Mouse (Mus musculus) testis, postnatal 14 days (tissue): ENCODE measurements around the gene Rimbp2.
"Not testable (repeated sequence)": the region's sequence is repeated elsewhere in the genome, so short reads cannot be mapped to it uniquely, and the experiment has no call there.

Source experiments
- DNase-seq: peaks from one replicate; pipeline ENCODE4 v3.0.0; 2021; ENCODE audit warnings: low spot score

The Rimbp2 gene

DNA sequence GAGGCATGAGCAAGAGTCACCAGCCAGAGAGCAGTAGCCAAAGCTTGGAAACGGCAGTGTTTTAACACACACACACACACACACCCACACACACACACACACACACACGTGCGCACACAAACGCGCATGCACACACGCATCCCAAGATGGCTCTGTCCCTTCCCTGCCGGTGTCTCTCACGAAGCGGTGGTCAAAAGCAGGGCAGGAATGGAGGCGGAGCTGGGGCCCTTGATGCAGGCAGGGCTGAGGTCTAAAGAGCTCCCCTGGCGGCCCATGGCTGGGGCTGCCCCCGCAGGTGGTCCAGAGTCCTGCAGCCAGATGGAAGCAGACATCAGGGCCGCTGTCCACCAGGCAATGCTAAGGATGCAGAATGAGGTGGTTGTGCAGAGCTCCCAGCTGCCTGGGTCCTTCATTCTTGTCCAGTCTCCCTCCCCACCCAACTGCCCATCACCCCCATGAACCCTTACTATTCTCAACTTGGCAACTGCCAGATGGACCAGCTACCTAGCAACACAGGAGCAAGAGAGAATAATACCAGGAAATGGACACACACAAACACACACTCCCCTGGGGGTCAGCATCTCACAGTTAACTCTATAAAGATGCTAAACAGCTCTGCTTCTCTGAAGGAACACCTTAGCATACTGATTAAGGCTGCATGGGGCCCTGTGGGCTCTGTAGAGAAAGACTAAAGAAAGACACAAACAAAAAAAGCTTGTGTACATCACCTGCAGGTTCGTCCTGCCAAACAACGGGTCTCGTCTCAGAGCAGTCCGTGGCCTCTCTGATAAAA is at the start of gene Rimbp2:
Gene Rimbp2 (minus strand): TSS at position 209 of the 793 bp plus-strand sequence.
- no peak for DNase-seq

DNA sequence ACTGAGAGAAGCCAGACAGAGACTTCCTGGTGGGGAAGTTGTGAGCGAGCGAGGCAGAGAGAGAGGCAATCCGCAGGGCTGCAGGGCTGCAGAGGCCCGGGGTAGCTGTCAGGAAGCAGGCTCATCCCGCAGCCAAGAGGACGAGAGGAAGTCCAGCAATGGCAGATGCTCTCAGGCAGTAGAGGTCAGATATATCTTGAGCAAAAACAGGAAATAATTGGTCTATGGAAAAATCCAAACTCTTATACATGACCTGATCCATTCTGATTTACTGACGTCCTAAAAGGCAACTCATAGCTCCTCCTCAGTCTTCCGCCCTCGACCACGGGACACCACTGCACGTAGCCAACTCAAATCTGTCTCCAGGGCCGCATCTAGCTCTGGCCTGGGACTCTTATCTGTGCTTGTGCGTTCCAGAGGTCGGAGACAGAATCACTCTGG is 49.3 kb upstream of the Rimbp2 start:
- DNase-seq, result no peak

DNA sequence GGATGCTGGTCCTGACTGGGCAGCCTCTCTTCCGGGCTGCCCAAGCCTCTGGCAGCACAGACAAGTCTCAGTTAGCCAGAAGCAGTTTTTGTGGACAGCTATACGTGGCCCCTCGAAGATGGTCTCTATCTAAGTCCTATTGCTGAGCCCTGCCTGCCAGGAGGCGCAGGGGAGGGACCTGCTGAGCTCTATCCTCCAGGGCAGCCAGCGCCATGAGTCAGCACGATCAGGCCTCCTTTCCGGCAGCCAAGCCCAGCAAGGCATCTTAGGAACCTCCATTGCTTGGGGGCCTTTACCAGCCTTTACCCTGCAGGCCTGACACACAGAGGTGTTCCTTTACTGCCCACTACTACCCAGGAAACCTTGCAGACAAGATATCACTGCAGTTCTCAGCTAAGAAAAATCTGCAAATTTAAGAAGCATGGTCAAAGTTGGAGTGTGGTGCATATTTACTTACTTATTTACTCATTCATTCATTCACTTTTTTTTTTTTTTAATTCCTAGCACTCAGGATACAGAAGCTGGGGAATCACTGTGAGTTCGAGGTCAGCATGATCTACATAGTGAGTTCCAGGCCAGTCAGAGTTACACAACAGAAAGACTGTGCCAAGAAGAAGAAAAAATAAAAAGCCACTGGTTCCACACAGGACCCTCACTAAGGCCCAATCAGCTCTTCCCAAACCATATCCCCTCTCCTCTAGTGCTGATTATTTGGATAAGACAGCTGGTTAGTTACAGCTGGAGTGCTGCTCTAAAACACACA is 47.6 kb upstream of the Rimbp2 start:
- DNase-seq, result no peak

GRCm38 (mm10) chr5:128987141-128987954 is 34.1 kb upstream of the Rimbp2 start:
- no peak for DNase-seq

GRCm38 (mm10) chr5:128985946-128986345 is 32.7 kb upstream of the Rimbp2 start:
- no peak for DNase-seq

DNA sequence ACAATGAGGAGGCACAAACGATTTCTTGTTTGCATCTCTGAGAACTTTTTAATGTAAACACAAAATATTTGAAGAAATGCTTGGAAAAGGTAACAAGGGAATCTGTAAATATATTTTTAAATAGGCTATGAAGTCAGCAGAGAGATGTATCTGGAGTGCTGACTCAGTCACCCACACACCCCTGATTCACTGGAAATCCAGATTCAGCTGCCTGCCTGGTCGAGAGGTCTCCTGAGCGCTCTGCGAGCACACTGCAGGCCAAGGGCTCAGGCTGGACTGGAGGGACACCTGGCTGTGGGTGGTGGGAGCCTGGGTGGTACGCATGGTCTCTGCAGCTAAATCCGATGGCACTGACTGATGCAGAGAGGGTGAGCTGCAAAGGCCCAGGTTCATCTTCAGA is 31.2 kb upstream of the Rimbp2 start:
- DNase-seq, result no peak

DNA sequence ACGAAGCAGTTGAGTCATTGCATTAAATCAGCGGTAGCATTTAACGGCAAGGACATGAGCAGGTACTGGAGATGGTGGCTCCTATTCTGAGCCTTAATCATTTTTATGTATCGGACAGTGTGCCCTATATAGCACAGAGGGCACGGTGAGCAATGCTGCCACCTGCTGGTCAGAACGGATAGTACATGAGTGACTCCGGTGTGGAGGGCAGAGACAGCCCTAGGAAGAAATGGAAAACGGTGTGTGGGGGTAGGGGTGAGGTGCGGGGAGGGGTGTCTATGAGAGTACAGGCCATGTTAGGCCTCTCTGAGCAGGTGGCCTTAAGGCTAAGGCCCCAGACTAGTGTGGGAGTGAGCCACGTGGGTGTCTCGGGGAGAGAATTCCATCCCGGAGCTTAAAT is 28.3 kb upstream of the Rimbp2 start:
- DNase-seq, result peak; percentile 61

- no peak for DNase-seq
Observed at GRCm38 (mm10) chr5:128980857-128981256, 27.6 kb upstream of the Rimbp2 start.

DNA sequence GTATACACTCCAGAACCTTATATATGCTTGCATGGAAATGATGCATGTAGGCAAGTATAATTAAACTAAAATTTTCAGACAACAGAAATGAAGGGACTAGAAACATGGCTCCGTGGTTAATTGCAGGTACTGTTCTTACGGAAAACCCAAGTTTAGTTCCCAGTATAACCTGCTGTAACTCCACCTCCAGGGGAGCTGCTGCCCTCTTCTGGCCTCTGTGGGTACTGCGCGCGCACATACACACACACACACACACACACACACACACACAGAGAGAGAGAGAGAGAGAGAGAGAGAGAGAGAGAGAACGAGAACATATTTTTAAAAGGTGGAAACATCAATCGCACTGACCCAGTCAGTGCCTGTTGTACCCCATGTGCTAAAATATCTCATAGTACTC is 25.7 kb upstream of the Rimbp2 start:
- no peak for DNase-seq

DNA sequence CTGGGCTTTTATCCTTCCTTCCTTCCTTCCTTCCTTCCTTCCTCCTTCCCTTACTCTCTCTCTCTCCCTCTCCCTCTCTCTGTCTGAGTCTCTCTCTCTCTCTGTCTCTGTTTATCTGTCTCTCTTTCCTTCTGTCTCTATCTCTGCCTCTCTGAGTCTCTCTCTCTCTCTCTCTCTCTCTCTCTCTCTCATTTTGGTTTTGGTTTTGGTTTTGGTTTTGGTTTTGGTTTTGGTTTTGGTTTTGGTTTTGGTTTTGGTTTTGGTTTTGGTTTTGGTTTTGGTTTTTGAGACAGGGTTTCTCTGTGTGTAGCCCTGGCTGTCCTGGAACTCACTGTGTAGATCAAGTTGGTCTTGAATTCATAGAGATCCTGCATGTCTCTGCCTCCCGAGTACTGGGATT is 24.2 kb upstream of the Rimbp2 start:
- not testable (repeated sequence) for DNase-seq

GRCm38 (mm10) chr5:128976266-128976665 is 23.0 kb upstream of the Rimbp2 start:
- no peak for DNase-seq

- DNase-seq, result peak; percentile 44
Observed at GRCm38 (mm10) chr5:128971298-128971697, 18.0 kb upstream of the Rimbp2 start.

GRCm38 (mm10) chr5:128970878-128971277 is 17.6 kb upstream of the Rimbp2 start:
- DNase-seq, result no peak

GRCm38 (mm10) chr5:128964353-128964752 is 11.1 kb upstream of the Rimbp2 start:
- no peak for DNase-seq

DNA sequence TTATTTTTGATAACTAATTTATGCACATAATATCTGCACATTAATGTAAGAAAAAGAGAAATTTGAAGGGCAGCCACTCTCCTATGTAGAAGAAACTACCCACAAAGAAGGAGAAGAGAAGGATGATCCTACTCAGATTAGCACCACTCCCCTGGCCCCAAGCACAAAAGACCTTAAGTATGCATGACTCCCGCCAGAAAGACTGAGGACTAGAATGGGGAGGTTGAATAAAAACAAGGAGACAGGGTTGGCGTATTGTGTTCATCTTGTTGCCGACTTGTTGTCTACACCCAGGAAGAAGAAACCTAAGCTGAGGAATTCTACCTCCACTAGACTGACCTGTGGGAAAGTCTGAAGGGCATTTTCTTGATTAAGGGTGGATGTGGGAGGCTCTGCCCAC is 5.6 kb upstream of the Rimbp2 start:
- no peak for DNase-seq

DNA sequence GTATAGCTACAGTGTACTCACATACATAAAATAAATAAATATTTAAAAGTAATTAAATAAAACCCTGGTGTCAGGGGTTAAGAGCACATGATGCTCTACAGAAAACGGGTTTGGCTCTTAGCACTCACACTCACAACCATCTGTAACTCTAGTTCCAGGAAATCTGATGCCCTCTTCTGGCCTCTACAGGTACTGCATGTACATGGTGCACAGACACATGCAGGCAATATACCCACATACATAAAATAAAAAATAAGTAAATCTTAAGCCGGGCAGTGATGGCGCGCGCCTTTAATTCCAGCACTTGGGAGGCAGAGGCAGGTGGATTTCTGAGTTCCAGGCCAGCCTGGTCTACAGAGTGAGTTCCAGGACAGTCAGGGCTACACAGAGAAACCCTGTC is 1.1 kb upstream of the Rimbp2 start:
- not testable (repeated sequence) for DNase-seq

- DNase-seq, result no peak
Observed at GRCm38 (mm10) chr5:128952291-128953195, 743 bp downstream of the Rimbp2 start.

GRCm38 (mm10) chr5:128951472-128951871 is 1.8 kb downstream of the Rimbp2 start:
- DNase-seq, result no peak

DNA sequence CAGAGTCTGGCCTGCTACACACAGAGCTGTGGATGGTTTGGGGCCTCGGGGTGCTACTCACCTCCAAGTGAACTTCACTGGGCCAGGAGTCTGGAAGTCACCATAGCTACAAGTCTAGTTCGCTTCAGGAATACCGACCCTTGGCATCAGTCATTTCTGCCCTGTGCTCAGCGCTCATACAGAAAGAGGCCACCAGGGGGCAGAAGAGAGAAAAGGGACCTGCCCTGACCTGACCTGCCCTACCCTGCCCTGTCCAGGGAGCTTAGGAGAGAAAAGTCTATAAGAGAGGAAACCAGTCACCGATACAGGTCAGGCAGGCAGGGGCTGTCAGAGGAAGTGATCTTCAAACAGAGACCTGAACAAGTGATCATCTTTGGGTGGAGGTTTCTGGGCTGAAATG is 6.2 kb downstream of the Rimbp2 start:
- no peak for DNase-seq

GRCm38 (mm10) chr5:128940436-128940835 is 12.8 kb downstream of the Rimbp2 start:
- no peak for DNase-seq

GRCm38 (mm10) chr5:128935359-128935899 is 17.9 kb downstream of the Rimbp2 start:
- DNase-seq, result peak; percentile 77
